Mouse (Mus musculus) liver, embryonic 14.5 days (tissue): ENCODE measurements around the gene Tomt. TPM values are rescaled to one million over a fixed set of nuclear protein-coding genes. Genes with fewer than 3 reads are reported as not detected.
"Not testable (repeated sequence)": the region's sequence is repeated elsewhere in the genome, so short reads cannot be mapped to it uniquely, and the experiment has no call there.

ENCODE experiments used
- ATAC-seq: fragments of 200-750 bp; cut with Nextera tagmentation; 2 replicates; pipeline ENCODE4 v1.8.0; 2017; ENCODE audit warnings: moderate number of reproducible peaks, mild to moderate bottlenecking, moderate library complexity; ENCODE audit not compliant: insufficient read depth
- DNase-seq, 3 experiments: peaks; one replicate each; pipeline ENCODE4 v3.0.0-alpha.2; 2012 to 2013; ENCODE audit warnings: low read depth in 3 of 3, low spot score in 3 of 3
- H3K27ac ChIP-seq: fragments of 300-500 bp; sonication (generic); 2 replicates; pipeline ENCODE4 v1.5.1; 2014; ENCODE audit warnings: moderate library complexity, mild to moderate bottlenecking, control low read depth, inconsistent platforms
- H3K27me3 ChIP-seq: fragments of 300-500 bp; sonication (generic); 2 replicates; pipeline ENCODE4 v1.6.1; 2014; ENCODE audit warnings: mild to moderate bottlenecking, low read length, moderate library complexity; ENCODE audit not compliant: control insufficient read depth, insufficient read depth
- H3K36me3 ChIP-seq: fragments of 300-500 bp; sonication (generic); replicated peaks from 2 replicates; pipeline ENCODE4 v1.6.1; 2014; ENCODE audit warnings: low read depth; ENCODE audit not compliant: control insufficient read depth, insufficient read depth
- H3K4me1 ChIP-seq, 2 experiments: fragments of 200-500 bp in 1 of 2; fragments of 300-500 bp in 1 of 2; sonication (generic) in 1 of 2; replicated peaks; 2 replicates each; pipeline ENCODE4 v1.6.1; 2012 to 2014; ENCODE audit warnings: antibody characterized with exemption in 1 of 2, inconsistent platforms in 1 of 2, low read length in 1 of 2; ENCODE audit not compliant: control insufficient read depth in 2 of 2, insufficient read depth in 2 of 2
- H3K4me2 ChIP-seq: fragments of 300-500 bp; sonication (generic); 2 replicates; pipeline ENCODE4 v1.6.1; 2014; ENCODE audit warnings: low read depth, mild to moderate bottlenecking, control low read depth, moderate library complexity
- H3K4me3 ChIP-seq, 2 experiments: fragments of 200-500 bp in 1 of 2; fragments of 300-500 bp in 1 of 2; sonication (generic) in 1 of 2; 2 replicates each; pipeline ENCODE4 v1.5.1; 2012 to 2014; ENCODE audit warnings: low read depth in 2 of 2, low read length in 2 of 2, mild to moderate bottlenecking in 2 of 2, control low read depth in 1 of 2, inconsistent platforms in 1 of 2, moderate library complexity in 1 of 2; ENCODE audit not compliant: insufficient read depth in 1 of 2
- H3K9ac ChIP-seq: fragments of 300-500 bp; sonication (generic); replicated peaks from 2 replicates; pipeline ENCODE4 v1.6.1; 2014; ENCODE audit warnings: mild to moderate bottlenecking, control low read depth, moderate library complexity
- H3K9me3 ChIP-seq: fragments of 300-500 bp; sonication (generic); 2 replicates; pipeline ENCODE4 v1.6.1; 2016; ENCODE audit warnings: low read length, mixed read lengths; ENCODE audit not compliant: control insufficient read depth
- CTCF ChIP-seq: IDR thresholded peaks from 2 replicates; pipeline ENCODE4 v1.5.1; 2016; ENCODE audit warnings: antibody characterized with exemption, low read depth, control low read depth
- EP300 ChIP-seq: IDR thresholded peaks from 2 replicates; pipeline ENCODE4 v1.6.1; 2016; ENCODE audit warnings: antibody characterized with exemption, low read depth
- WGBS: fragments of 180-500 bp; shearing (Covaris S2); extraction: QIAGEN DNeasy Blood & Tissue Kit; methylation state at CpG from one replicate; pipeline ENCODE4 v1.1.7; 2014; ENCODE audit not compliant: insufficient replicate concordance; 5-methylcytosine and 5-hydroxymethylcytosine counted together
- polyA plus RNA-seq, 2 experiments: library from polyadenylated mRNA; depleted of rRNA in 1 of 2; stranded (reverse) in 1 of 2; unstranded in 1 of 2; fragments of >200 nt; fragmentation: Nextera tagmentation in 1 of 2; extraction: Ambion mirVana in 1 of 2; gene quantifications; 2 replicates each; pipeline versions ENCODE4 v1.2.1 to v1.2.3; 2012 to 2014

Tomt gene
- polyA plus RNA-seq, 2 experiments, result 0.08 to 0.09 TPM

DNA sequence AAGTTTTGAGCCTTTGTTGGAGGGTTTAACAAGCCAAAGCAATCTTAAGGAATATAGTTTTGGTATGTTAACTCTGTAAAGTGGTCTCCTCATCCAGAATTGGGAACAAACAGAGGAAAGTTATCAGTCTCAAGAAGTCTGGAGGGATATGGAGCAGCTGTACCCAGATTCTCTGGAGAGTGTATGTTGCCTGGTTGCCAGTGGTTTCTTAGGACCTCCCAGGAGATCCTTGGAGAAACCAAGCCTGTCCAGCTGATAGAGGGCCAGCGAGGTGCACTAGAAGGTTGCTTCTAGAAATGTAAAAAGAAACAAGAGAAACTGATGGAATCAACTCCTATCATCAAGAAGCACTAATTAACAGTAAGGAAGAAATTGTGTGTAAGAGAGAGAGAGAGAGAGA lies 45.5 kb upstream of the Tomt start:
- no peak for TF ChIP-seq CTCF
- no peak for TF ChIP-seq EP300

DNA sequence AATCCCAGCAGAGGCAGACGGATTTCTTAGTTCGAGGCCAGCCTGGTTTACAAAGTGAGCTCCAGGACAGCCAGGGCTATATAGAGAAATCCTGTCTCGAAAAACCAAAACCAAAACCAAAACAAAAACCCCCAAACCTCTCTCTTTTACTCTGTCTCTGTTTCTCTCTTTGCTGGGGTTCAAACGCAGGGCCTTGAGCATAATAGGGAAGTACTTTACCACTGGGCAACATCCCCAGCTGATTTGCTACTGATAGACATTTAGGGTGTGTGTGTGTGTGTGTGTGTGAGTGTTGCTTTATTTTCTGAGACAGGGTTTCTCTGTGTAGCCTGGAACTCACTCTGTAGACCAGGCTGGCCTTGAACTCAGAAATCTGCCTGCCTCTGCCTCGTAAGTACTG lies 42.8 kb upstream of the Tomt start:
- H3K9me3 ChIP-seq, H3K27ac ChIP-seq, DNase-seq, H3K9ac ChIP-seq, H3K4me2 ChIP-seq, H3K36me3 ChIP-seq, ATAC-seq, H3K27me3 ChIP-seq, H3K4me3 ChIP-seq: not testable (repeated sequence)
- H3K4me1 ChIP-seq, result peaks cover 8 to 13% of the 10 kb centered on the region in 2 experiments
- 60% methylated on average over 5 of the region's 5 CpGs for WGBS

More for the DNA sequence above, 45.5 kb upstream of the Tomt start:
- DNase-seq (no peak), ATAC-seq (no peak)
- Histone ChIP-seq H3K27me3 (no peaks in the 10 kb centered on the region), H3K27ac (no peak overlapping the region), H3K36me3 (peaks cover 4% of the 10 kb centered on the region), H3K4me3 (no peak overlapping the region), H3K9me3 (no peaks in the 10 kb centered on the region), H3K4me2 (no peak overlapping the region), H3K4me1 (peaks cover 3 to 14% of the 10 kb centered on the region in 2 experiments; a peak in 3 of 4 replicates), H3K9ac (no peak overlapping the region)
- WGBS, result 61% methylated on average over 1 of the region's 1 CpGs

DNA sequence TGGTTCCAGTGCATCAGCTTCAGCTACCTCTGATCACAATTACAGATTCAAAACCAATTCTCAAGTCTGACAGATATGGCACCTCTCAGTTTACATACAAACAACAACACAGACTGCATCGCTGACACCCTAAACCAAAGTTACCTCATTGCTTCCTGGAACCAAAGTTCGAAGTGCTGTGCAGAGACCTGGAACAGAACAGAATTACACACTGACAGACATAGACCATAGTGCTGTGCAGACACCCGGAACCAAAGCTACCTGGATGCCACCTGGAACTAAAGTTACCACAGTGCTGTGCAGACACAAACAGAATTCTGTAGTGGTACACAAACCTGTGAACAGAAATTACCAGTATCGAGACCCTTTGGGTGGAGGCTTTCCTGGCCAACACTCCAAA lies 33.6 kb upstream of the Tomt start:
- no peak overlapping the region for H3K4me2 ChIP-seq
- H3K9me3 ChIP-seq, result no peaks in the 10 kb centered on the region
- no peak overlapping the region for H3K27ac ChIP-seq
- H3K36me3 ChIP-seq, result peaks cover 6% of the 10 kb centered on the region; the same call in 1 of the 2 replicates
- peaks cover 15 to 29% of the 10 kb centered on the region in 2 experiments for H3K4me1 ChIP-seq
- H3K4me3 ChIP-seq, result no peak overlapping the region
- H3K9ac ChIP-seq, result no peak overlapping the region
- 89% methylated on average over 4 of the region's 4 CpGs for WGBS
- DNase-seq, result no peak
- H3K27me3 ChIP-seq, result no peaks in the 10 kb centered on the region
- no peak for ATAC-seq
- no peak for TF ChIP-seq CTCF
- TF ChIP-seq EP300, result no peak

DNA sequence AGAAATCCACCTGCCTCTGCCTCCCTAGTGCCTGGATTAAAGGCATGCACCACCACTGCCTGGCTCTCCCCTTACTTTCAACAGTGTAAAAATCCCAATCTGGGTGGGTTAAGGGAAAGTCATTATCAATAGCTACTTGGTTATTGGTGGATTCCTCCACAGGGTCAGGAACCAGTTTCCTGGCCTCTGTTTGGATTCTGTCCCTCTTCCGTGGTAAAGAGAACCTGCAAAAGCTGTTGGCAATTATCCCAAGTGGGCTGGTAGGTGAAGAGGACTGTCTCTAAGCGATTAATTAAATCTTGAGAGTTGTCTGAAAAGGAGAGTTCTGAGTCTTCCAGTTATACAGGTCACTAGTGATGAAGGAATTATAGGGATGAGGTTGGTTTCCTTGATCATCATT lies 32.2 kb upstream of the Tomt start:
- TF ChIP-seq EP300 (no peak), CTCF (no peak)
- Histone ChIP-seq H3K4me3 (no peak overlapping the region), H3K4me1 (peaks cover 16 to 29% of the 10 kb centered on the region in 2 experiments), H3K27ac (no peak overlapping the region), H3K36me3 (peaks cover 6% of the 10 kb centered on the region; the same call in 1 of the 2 replicates), H3K27me3 (no peaks in the 10 kb centered on the region), H3K4me2 (no peak overlapping the region), H3K9ac (no peak overlapping the region), H3K9me3 (no peaks in the 10 kb centered on the region)
- WGBS, result 80% methylated on average over 2 of the region's 2 CpGs
- no peak for ATAC-seq
- no peak for DNase-seq

DNA sequence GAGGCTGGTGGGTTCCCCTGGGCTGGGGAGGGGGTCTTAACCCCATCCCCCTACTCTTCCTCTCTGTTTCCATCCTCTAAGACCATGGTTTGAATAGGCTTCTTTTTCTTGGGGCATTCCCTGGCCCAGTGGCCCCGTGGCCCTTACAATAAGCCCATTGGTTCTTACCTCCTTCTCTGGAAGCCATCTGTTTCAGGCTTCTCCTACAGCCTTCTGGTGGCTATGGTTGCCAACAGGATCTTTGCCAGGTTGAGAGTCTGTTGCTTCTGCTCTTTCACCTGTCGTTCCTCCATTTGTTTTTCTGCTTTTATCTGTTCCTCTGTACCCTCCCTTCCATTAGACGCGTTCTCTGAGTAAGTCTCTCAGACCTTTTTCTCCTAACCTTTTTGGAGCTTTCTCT lies 31.4 kb upstream of the Tomt start:
- Histone ChIP-seq H3K9ac (no peak overlapping the region), H3K9me3 (no peaks in the 10 kb centered on the region), H3K4me3 (no peak overlapping the region), H3K36me3 (peaks cover 6% of the 10 kb centered on the region; the same call in 1 of the 2 replicates), H3K4me2 (no peak overlapping the region), H3K27ac (no peak overlapping the region), H3K27me3 (no peaks in the 10 kb centered on the region), H3K4me1 (peaks cover 18 to 31% of the 10 kb centered on the region in 2 experiments)
- DNase-seq, result no peak
- 88% methylated on average over 4 of the region's 4 CpGs for WGBS
- TF ChIP-seq EP300, result no peak
- TF ChIP-seq CTCF, result no peak
- no peak for ATAC-seq
